Mouse (Mus musculus) spleen, adult 18-20 months (tissue): ENCODE results near the gene Zkscan3.

Source experiments
- DNase-seq, 2 experiments: peaks; one replicate each; pipeline ENCODE4 v3.0.0; 2022; ENCODE audit warnings: mixed read lengths in 2 of 2

Zkscan3 gene

GRCm38 (mm10) chr13:21402287-21402846, at the start of gene Zkscan3:
Gene Zkscan3 (minus strand): TSS chr13:21402755.
- DNase-seq: peak; percentile 72 to 86

- no peak for DNase-seq
Observed at GRCm38 (mm10) chr13:21447856-21448614, 45.5 kb upstream of the Zkscan3 start.

GRCm38 (mm10) chr13:21446796-21447195, 44.2 kb upstream of the Zkscan3 start:
- DNase-seq: no peak

DNA sequence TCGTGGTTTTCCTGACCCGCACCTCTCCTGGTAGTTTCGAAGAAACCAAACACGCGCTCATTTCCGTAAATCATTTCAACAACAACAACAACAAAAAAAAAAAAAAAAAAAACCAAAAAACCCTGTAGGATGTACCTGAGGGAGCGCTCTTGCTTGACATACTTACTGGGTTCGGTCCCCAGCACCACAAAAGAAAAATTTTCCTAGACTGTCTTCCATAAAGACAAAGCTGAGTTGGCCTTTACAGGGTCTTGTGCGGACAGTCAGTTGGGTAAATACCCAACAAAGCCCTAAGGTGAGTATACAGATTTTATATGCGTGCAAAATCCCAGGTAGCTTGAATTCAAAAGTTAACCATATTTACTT, 38.6 kb upstream of the Zkscan3 start:
- no peak for DNase-seq

DNA sequence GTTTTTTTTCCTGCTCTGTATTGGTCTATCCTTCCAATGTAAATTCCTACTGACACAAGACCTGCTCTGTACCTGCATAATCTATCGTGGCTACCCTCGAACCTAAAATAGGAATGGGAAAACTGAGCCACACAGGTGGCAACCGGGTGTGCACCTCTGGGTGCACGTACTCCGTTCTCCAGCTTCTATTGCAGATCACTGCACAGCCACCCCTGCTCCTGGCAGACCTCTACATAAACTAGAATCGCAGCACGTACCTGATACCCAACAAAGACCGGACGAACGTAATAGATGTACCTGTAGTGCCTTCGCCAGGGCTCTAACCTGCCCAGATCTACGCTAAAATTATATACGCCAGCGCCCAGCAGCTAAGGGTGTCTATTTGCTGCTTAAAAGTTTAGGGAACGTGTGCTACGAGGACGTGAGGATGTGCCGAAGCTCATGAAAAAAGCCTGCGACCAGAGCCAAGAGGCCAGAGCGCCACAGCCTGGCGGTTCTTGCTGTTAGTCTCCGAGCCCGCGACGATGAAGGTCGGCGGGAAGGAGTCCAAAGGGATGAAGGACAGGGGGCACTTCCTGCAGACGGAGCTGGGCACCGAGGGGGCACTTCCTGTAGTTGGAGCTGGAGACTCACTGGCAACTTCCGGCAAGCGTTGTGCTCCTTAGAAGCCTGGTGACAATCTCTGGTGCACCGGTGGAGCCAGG, 38.1 kb upstream of the Zkscan3 start, which contains the start of gene Pgbd1:
TSS of gene Pgbd1 (minus strand) at position 556 of the 704 bp plus-strand sequence.
- peak; percentile 20 to 46 for DNase-seq

- no peak for DNase-seq
Observed at GRCm38 (mm10) chr13:21435476-21435875, 32.9 kb upstream of the Zkscan3 start.

GRCm38 (mm10) chr13:21427631-21428030, 25.1 kb upstream of the Zkscan3 start:
- no peak for DNase-seq

DNA sequence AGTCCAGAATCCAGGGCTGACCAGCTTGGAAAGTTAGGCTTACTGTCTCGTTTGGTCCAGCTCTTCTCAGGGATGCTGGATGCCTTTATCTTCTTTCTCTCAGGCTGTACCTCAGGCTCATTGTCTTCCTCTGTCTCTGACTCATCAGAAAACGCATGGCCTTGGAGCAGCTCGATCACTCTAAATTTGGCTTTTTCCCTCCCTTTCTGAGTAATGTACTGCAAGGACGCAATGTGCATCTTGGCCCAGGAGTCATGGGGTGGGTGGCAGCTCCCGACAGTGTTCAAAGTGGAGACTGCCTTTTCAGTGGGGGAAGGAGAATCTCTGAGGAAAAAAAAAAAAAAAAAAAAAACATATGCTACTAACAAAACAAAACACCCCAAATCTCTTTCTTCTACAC, 20.7 kb upstream of the Zkscan3 start:
- no peak for DNase-seq

DNA sequence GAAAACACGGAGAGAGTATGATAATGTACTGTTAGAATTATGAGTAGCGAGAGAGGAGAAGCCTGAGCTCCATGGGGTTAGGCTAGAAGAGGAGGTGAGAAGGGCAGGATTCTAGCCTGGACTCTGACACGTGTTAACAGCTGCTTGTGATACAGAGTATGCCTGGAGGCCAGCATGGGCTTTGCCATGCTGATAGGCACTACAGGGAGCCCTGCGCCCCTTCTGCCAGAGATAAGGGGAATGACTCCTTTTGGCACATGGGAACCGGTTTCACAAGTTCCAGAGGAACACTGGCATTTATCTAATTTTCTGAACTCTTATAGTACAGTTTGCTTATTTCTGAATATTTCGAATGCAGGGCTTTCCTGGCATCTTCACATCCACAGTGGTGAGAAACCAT, 16.3 kb upstream of the Zkscan3 start:
- no peak for DNase-seq

- DNase-seq: no peak
Observed at GRCm38 (mm10) chr13:21417298-21418010, 14.9 kb upstream of the Zkscan3 start.

- DNase-seq: no peak
Observed at GRCm38 (mm10) chr13:21415750-21416149, 13.2 kb upstream of the Zkscan3 start.

DNA sequence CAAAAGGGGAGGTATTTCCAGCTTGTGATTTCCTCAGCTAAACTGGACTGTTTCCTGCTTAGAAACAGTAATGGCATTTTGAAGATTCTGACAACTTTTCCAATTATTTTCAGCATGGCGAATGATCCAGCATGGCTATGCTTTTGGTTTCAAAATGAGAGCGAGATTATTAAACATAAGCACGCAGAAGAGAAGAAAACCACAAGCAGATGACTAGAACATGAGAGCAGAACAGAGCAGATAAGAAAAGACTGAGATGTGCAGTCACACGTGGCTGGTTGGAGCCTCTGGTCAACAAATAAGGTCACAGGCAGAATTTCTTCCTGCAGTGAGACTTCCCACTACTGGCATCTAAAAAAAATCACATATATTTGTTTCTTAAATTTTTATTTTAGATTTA, 12.7 kb upstream of the Zkscan3 start:
- no peak for DNase-seq

GRCm38 (mm10) chr13:21414231-21415212, 12.0 kb upstream of the Zkscan3 start:
- DNase-seq: no peak

- no peak for DNase-seq
Observed at GRCm38 (mm10) chr13:21408805-21409459, 6.4 kb upstream of the Zkscan3 start.

- DNase-seq: peak; percentile 16 to 42
Observed at GRCm38 (mm10) chr13:21407969-21408804, 5.6 kb upstream of the Zkscan3 start.

DNA sequence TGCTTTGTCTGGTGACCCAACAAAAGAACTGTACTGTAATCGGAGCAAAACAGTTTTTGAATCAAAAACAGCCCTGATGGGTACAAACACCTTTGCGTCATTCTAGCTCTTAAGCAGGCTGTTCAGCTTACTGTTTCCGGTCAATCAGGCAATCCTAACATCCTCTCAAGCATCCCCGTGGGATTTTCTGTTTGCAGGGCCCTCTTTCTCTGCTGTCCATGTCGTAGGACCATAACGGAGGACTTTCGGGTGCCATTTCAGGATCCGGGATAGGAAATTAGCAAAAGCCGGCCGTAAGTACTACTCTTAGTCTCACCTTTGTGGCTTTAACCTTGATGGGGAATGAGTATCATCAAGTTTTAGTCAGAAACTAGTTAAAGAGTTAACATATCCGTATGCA, 4.8 kb upstream of the Zkscan3 start:
- no peak for DNase-seq

- DNase-seq: no peak
Observed at GRCm38 (mm10) chr13:21402848-21403247, 293 bp upstream of the Zkscan3 start.

- no peak for DNase-seq
Observed at GRCm38 (mm10) chr13:21401636-21402286, 794 bp downstream of the Zkscan3 start.

GRCm38 (mm10) chr13:21401166-21401565, 1.4 kb downstream of the Zkscan3 start:
- no peak for DNase-seq

GRCm38 (mm10) chr13:21397486-21397885, 5.1 kb downstream of the Zkscan3 start:
- no peak for DNase-seq
